Mouse (Mus musculus) lung, embryonic 16.5 days (tissue): ENCODE results near the gene Atp13a3. TPM values are rescaled to one million over a fixed set of nuclear protein-coding genes. Genes with fewer than 3 reads are reported as not detected.

ENCODE experiments used
- ATAC-seq: fragments of 200-750 bp; cut with Nextera tagmentation; 2 replicates; pipeline ENCODE4 v1.8.0; 2017; ENCODE audit warnings: low read depth, mild to moderate bottlenecking, moderate library complexity
- H3K27ac ChIP-seq: fragments of 300-500 bp; sonication (generic); 2 replicates; pipeline ENCODE4 v1.5.1; 2014; ENCODE audit warnings: mild to moderate bottlenecking, control low read depth, low read length
- H3K27me3 ChIP-seq: fragments of 300-500 bp; sonication (generic); 2 replicates; pipeline ENCODE4 v1.6.1; 2014; ENCODE audit warnings: low read depth, low read length, mixed read lengths; ENCODE audit not compliant: control insufficient read depth, insufficient read depth
- H3K36me3 ChIP-seq: fragments of 300-500 bp; sonication (generic); 2 replicates; pipeline ENCODE4 v1.6.1; 2014; ENCODE audit warnings: low read length; ENCODE audit not compliant: control insufficient read depth, insufficient read depth
- H3K4me1 ChIP-seq: fragments of 300-500 bp; sonication (generic); replicated peaks from 2 replicates; pipeline ENCODE4 v1.6.1; 2014; ENCODE audit warnings: low read length, mixed read lengths; ENCODE audit not compliant: control insufficient read depth, insufficient read depth
- H3K4me2 ChIP-seq: fragments of 300-500 bp; sonication (generic); 2 replicates; pipeline ENCODE4 v1.6.1; 2014; ENCODE audit warnings: low read depth, low read length, control low read depth
- H3K4me3 ChIP-seq: fragments of 300-500 bp; sonication (generic); 2 replicates; pipeline ENCODE4 v1.5.1; 2014; ENCODE audit warnings: mild to moderate bottlenecking, low read length, control low read depth
- H3K9ac ChIP-seq: fragments of 300-500 bp; sonication (generic); 2 replicates; pipeline ENCODE4 v1.6.1; 2014; ENCODE audit warnings: low read length, control low read depth
- H3K9me3 ChIP-seq: fragments of 300-500 bp; sonication (generic); 2 replicates; pipeline ENCODE4 v1.6.1; 2016; ENCODE audit warnings: low read length; ENCODE audit not compliant: control insufficient read depth
- WGBS: fragments of 180-500 bp; shearing (Covaris S2); extraction: QIAGEN DNeasy Blood & Tissue Kit; methylation state at CpG from one replicate; pipeline ENCODE4 v1.1.7; 2014; 5-methylcytosine and 5-hydroxymethylcytosine counted together
- polyA plus RNA-seq: library from polyadenylated mRNA; unstranded; fragments of >200 nt; fragmentation: Nextera tagmentation; extraction: Ambion mirVana; gene quantifications from 2 replicates; pipeline ENCODE4 v1.2.1, GENCODE M21; 2015

Gene Atp13a3
- polyA plus RNA-seq, 1 experiment from 2014 or later, result 12.0 TPM

DNA sequence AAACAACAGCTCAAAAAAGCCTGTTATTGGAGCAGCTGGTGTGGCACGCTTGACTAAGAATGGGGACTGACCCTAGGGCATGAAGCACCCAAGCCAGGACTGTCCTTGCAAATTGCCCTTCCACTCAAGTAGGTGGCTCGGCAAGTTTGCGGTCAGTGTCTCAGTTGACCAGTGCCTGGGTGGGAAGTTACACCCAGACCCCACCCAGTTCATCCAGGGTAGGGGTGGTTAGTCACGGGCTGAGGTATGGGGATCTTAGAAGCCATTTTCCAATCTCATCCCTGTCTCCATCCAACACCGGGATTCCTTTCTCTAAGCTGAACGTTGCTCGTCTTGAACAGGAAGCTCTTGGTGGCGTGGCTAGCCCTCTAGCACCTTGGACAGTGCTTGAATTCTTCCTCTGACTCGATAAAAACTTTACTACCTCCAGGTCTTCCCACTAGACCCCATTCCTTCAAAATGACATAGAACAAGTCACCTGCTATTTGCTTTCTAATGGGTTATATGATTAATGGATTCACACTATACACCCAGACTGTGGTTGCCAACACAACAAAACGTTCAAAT, 106.0 kb downstream of the Atp13a3 start:
- Histone ChIP-seq H3K4me1 (no peaks in the 10 kb centered on the region), H3K4me2 (no peak overlapping the region), H3K4me3 (no peak overlapping the region), H3K9ac (no peak overlapping the region), H3K27ac (no peak overlapping the region), H3K27me3 (peaks cover 3% of the 10 kb centered on the region; the same call in 1 of the 2 replicates), H3K36me3 (no peaks in the 10 kb centered on the region), H3K9me3 (no peaks in the 10 kb centered on the region)
- 52% methylated on average over 10 of the region's 10 CpGs for WGBS
- no peak for ATAC-seq

DNA sequence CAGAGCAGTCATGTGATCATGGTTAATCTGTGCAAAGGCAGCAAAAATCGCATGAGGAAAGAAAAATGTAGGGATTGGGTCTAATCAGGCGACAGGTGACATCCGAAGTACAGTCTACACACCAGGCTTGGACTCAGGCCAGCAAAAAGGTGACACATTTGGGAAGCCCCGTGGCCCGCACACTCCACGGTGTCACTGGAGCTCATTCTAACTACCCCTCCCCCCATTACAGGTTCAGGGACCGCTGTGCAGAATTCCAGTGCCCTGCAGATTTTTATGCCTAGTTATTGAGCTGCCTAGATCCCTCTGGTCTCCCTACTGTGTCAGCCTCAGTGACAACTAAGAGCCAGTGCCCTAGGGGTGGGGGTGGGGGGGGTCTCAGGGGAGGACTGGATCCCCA, 108.3 kb downstream of the Atp13a3 start:
- Histone ChIP-seq H3K9ac (no peak overlapping the region), H3K27me3 (no peaks in the 10 kb centered on the region; the same call in 1 of the 2 replicates), H3K4me1 (no peaks in the 10 kb centered on the region), H3K9me3 (no peaks in the 10 kb centered on the region), H3K36me3 (no peaks in the 10 kb centered on the region), H3K4me3 (no peak overlapping the region), H3K27ac (no peak overlapping the region), H3K4me2 (no peak overlapping the region)
- ATAC-seq, result no peak
- WGBS, result 71% methylated on average over 7 of the region's 7 CpGs

DNA sequence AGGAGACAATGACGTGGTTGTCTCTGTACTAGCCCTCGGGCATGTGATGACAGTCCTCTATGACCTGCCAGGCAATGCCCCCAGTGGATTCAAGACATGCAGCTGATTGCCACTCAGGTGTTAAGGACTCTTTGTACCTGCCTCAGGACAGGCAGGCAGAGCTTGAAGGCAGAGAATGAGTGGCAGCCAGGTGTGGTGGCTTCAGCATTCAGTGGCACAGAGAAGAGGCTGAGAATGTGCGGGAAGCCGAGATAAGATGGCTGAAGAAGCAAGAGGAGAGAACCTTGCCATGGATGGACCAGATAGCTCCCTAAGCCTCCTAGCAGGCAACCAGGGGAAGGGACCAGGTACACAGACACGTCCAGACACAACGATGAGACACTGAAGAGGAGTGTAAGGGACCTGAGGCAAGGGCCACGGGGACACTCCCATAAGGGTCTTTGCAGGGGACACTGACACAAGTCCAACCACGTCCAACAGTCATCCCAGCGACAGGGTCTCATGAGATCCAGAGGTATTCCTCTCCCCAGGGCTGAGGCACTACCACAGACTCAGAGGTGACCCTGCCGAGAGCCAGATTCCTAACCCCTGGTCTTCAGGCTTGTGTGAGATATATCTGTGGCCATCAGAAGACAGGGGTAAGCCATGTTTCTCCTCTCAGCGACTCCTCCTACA, 109.0 kb downstream of the Atp13a3 start:
- Histone ChIP-seq H3K36me3 (no peaks in the 10 kb centered on the region), H3K9ac (no peak overlapping the region), H3K27me3 (no peaks in the 10 kb centered on the region; the same call in 1 of the 2 replicates), H3K4me3 (no peak overlapping the region), H3K27ac (no peak overlapping the region), H3K4me2 (no peak overlapping the region), H3K4me1 (no peaks in the 10 kb centered on the region), H3K9me3 (no peaks in the 10 kb centered on the region)
- no peak for ATAC-seq
- 83% methylated on average over 11 of the region's 11 CpGs for WGBS

- Histone ChIP-seq H3K27me3 (no peaks in the 10 kb centered on the region), H3K9ac (no peak overlapping the region), H3K4me3 (no peak overlapping the region), H3K4me2 (no peak overlapping the region), H3K27ac (no peak overlapping the region), H3K9me3 (no peaks in the 10 kb centered on the region), H3K36me3 (no peaks in the 10 kb centered on the region), H3K4me1 (no peaks in the 10 kb centered on the region)
- WGBS, result 85% methylated on average over 7 of the region's 7 CpGs
- no peak for ATAC-seq
Measured at GRCm38 (mm10) chr16:30295106-30295505, 110.7 kb downstream of the Atp13a3 start.

DNA sequence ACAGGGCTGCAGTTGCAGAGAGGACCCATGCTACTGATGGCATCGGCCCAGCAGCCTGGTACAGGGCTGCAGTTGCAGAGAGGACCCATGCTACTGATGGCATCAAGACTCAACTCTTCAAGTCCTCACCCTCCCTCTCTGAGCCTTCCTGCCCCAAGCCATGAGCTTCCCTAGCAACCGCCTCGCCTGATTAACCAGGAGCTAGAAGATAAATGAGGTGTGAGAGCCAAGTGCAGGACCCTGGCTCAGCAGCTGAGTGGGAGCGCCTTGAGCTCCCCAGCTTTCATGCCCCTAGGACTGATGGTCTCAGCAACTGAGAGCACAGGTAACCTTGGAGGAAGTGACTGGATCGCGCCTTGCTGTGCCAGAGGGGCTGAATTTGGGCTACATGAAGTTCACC, 115.3 kb downstream of the Atp13a3 start:
- Histone ChIP-seq H3K4me2 (no peak overlapping the region), H3K27ac (no peak overlapping the region), H3K27me3 (no peaks in the 10 kb centered on the region), H3K9me3 (no peaks in the 10 kb centered on the region), H3K4me1 (no peaks in the 10 kb centered on the region), H3K4me3 (no peak overlapping the region), H3K36me3 (no peaks in the 10 kb centered on the region), H3K9ac (no peak overlapping the region)
- ATAC-seq, result no peak
- 43% methylated on average over 6 of the region's 6 CpGs for WGBS

GRCm38 (mm10) chr16:30285701-30286100, 120.1 kb downstream of the Atp13a3 start:
- peaks cover 27% of the 10 kb centered on the region for H3K27me3 ChIP-seq
- H3K4me1 ChIP-seq, result 0 out of 2 replicates have a peak, but pooled peaks cover 7% of the 10 kb centered on the region
- no peak overlapping the region for H3K4me2 ChIP-seq
- no peak overlapping the region for H3K4me3 ChIP-seq
- H3K27ac ChIP-seq, result no peak overlapping the region
- H3K36me3 ChIP-seq, result no peaks in the 10 kb centered on the region
- ATAC-seq, result no peak
- H3K9ac ChIP-seq, result no peak overlapping the region
- 69% methylated on average over 4 of the region's 4 CpGs for WGBS
- H3K9me3 ChIP-seq, result no peaks in the 10 kb centered on the region

DNA sequence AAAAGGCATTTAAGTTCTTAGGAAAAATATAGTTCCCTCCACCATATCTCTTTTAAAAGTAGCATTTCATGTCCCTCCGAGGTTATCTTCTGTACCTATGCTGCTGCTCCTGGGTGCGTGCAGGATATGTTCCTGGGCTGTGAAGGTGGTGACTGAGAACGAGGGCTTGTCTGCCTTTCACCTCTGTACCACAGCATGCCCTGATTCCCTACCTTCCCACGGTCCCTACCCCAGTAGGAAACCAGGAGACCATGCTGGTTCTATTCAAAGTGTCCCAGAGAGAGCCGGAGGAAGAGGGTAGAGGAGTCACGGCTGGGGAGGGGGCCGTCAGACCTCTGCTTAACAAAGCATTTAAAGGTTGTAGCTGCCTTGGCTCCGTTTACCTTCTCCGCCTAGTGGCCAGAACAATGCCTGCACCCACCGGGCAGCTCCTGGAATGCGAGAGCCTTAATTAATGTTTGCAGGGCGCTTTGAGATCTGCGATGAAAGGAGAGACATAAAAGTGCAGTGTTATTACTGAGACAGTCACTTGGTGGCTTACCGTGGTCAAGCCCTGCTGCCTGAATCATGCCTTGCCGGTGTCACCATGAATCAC, 121.9 kb downstream of the Atp13a3 start:
- Histone ChIP-seq H3K27me3 (peaks cover 27% of the 10 kb centered on the region), H3K27ac (no peak overlapping the region), H3K4me3 (no peak overlapping the region), H3K4me1 (0 out of 2 replicates have a peak, but pooled peaks cover 7% of the 10 kb centered on the region), H3K36me3 (no peaks in the 10 kb centered on the region), H3K4me2 (peak overlapping the region; percentile 13; the same call in 1 of the 2 replicates), H3K9me3 (no peaks in the 10 kb centered on the region), H3K9ac (no peak overlapping the region)
- peak; percentile 45; the same call in 1 of the 2 replicates for ATAC-seq
- WGBS, result 2% methylated on average over 15 of the region's 15 CpGs

- H3K27me3 ChIP-seq, result peaks cover 27% of the 10 kb centered on the region
- H3K4me2 ChIP-seq, result peak within 1 kb of the TSS; percentile 56
- no peaks in the 10 kb centered on the region for H3K9me3 ChIP-seq
- 0 out of 2 replicates have a peak, but pooled peaks have one; percentile 34 for ATAC-seq
- H3K27ac ChIP-seq, result no peak within 1 kb of the TSS
- peak within 1 kb of the TSS; percentile 36 for H3K4me3 ChIP-seq
- WGBS, result 6% methylated on average over 34 of the region's 34 CpGs
- H3K4me1 ChIP-seq, result 0 out of 2 replicates have a peak, but pooled peaks cover 7% of the 10 kb centered on the region
- no peaks in the 10 kb centered on the region for H3K36me3 ChIP-seq
- no peak within 1 kb of the TSS for H3K9ac ChIP-seq
Measured at GRCm38 (mm10) chr16:30282844-30283495, 122.8 kb downstream of the Atp13a3 start, which contains the start of gene Lrrc15. Lrrc15 (minus strand) TSS chr16:30283256.
